Mouse (Mus musculus) adrenal gland, adult (tissue): ENCODE measurements around the gene S100a16.

Experiments used
- DNase-seq, 2 experiments: peaks; one replicate each; pipeline ENCODE4 v3.0.0; 2022 to 2023; ENCODE audit warnings: low spot score in 1 of 2; ENCODE audit not compliant: inconsistent age in 2 of 2

S100a16 gene

GRCm38 (mm10) chr3:90583893-90584292 lies 46.8 kb downstream of the S100a16 start:
- DNase-seq = peak; percentile 68 to 76

DNA sequence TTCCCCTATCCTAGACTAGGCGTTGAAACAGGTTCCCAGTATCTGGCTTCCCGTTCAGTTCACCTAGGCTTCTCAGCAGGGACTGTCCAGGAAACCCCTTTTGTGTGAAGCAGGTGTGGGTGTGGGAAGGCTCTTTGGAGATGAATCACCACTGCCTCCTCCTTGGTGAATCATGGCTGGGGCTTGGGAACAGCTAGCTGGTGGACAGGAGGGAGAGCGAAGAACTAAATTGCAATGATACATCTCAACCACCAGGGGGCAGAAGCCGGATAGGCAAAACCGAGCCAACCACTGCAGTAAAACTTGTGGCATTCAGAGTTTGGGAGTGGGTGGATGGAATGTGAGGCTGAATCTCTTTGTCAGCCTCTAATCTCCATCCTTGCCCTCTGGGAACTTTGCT lies 48.5 kb downstream of the S100a16 start:
- DNase-seq = peak; percentile 80 to 91

DNA sequence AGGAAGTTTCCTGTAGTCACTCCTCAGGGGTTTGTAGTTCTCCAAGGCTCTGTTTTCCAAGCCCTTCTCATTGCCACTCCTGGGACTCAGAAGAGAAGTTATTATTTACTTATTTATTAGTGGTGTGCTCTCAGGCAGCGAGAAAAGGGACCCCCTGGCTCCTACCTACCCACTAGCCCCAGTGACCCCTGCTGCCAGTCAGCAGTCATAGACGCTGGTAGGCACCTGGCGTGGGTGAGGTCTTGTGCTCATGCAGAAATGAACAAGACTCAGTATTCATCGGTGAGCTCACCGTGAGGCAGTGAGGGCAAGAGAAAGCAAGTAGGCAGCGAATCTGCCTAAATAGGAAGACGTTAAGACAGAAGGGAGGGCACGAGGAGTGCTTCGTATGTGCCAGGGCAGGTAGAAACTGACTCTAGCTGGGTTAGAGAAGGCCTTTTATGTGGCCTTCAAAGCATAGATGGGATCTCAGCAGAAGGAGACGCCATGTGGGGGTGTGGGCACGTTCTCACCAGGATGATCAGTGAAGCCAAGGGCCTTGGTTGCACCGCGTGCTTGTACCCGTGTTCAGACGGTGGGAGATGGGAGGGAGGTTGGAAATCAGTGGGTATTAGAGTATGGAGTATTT lies 49.1 kb downstream of the S100a16 start:
- peak in 1 of 2 experiments; percentile 36 for DNase-seq

GRCm38 (mm10) chr3:90586906-90587305 lies 49.9 kb downstream of the S100a16 start:
- peak; percentile 94 for DNase-seq

DNA sequence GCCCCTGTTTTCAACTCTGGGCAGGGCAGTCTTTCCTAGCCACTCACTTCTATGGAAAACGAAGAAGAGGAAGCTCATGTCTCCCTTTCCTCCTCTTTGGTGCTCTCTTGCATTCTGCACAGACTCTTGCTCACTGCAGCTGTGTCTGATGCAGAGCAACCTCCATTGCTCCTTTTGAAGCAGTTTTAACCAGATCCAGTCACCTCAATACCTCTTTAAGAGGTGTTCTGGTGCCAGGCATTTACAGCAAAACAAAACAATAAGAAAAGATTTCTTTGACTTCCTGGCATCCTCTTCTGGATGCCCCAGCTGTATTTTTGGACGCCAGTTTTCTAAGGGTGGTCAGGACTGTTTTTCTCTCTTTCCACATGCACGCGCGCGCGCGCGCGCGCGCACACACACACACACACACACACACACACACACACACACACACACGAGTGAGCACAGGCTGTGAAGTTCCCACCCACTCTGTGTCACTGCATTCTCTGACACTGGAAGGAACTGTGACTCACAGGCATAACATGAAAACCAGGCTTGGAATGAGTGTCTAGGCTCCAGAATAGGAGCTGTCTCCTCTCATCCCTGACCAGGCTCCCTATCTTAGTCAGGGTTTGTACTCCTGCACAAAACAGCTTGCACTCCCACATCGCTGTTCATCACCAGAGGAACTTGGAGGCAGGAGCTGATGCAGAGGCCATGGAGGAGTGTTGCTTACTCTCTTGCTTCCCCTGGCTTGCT lies 50.5 kb downstream of the S100a16 start:
- peak; percentile 60 to 77 for DNase-seq

DNA sequence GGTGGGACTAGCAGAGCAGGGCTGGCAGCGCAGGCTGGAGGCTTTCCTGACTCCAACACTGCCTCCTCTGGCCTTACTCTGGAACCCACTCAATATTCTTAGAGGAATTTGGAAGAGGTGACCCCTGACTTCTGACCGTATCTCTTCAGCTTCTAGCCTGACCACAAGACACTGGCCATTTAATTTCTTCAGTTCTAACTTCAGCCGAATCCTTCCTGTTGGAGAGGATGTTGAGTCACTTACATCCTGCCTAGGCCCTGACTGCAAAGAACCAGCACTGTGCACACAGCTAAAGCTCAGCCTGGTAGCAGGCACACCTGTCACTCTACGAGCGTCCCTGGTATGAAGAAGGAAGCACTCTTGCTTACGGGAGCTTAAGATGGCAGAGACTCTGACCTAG lies 52.3 kb downstream of the S100a16 start:
- peak in 1 of 2 experiments; percentile 36 for DNase-seq

GRCm38 (mm10) chr3:90589947-90590346 lies 52.9 kb downstream of the S100a16 start, which contains the start of gene S100a2:
S100a2 (plus strand) TSS chr3:90590247.
- peak in 1 of 2 experiments; percentile 19 for DNase-seq
